Mouse (Mus musculus): ENCODE results near the gene Il17rd. TPM values are rescaled to one million over a fixed set of nuclear protein-coding genes. Genes with fewer than 3 reads are reported as not detected.

The Il17rd gene
- polyA plus RNA-seq, 1 experiment from 2014 or later: 2.0 TPM

DNA sequence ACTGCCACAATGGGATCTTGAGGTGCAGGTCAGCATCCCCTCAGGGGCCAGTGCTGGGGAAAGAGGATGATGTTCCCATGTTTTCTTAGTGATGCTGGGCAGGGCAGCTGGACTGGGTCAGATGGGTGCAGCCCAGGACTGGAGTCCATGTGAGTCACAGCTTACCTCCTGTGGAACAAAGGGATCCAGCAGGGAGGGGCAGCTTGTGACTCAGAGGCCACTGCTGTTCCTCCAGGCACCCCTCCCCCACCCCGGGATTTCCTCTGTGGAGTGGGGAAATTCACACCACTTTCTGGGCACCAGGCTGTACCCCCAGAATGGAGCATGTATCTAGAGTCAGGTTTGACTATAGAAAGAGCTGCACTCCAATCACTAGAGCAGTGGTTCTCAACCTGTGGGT is 92.8 kb downstream of the Il17rd start:
- ATAC-seq (ENCODE audit: low read depth): no peak
- Histone ChIP-seq H3K9ac (no peak overlapping the region), H3K27me3 (no peaks in the 10 kb centered on the region), H3K27ac (replicated peaks) (no peak overlapping the region), H3K4me1 (replicated peaks) (no peaks in the 10 kb centered on the region), H3K4me3 (no peak overlapping the region), H3K4me2 (no peak overlapping the region), H3K36me3 (no peaks in the 10 kb centered on the region), H3K9me3 (no peaks in the 10 kb centered on the region)
- WGBS: 63% methylated on average over 1 of the region's 1 CpGs

DNA sequence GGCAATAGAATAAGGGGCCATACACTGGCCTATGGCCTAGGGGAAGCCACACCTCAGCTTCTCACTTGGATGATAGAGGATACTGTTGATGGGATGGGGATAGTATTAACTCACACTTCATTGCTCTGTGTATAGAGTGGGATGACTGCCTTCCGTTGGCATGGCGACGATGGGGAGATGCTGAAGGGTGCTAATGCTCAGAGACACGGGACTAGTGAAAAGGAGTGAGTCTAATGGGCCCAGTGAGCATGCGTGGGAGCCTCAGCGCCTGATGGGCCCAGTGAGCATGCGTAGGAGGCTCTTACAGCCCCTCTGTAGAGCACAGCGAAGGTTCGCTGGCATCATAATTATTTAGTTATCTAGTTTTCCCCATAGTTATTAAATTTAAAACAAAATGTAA is 100.2 kb downstream of the Il17rd start:
- ATAC-seq (ENCODE audit: low read depth): no peak

GRCm38 (mm10) chr14:27139968-27140367 is 101.2 kb downstream of the Il17rd start:
- peaks cover 2% of the 10 kb centered on the region; the same call in 1 of the 2 replicates for H3K4me1 ChIP-seq (replicated peaks)
- H3K27ac ChIP-seq (replicated peaks): no peak overlapping the region
- no peaks in the 10 kb centered on the region for H3K27me3 ChIP-seq
- H3K9me3 ChIP-seq: no peaks in the 10 kb centered on the region
- no peak for ATAC-seq (ENCODE audit: low read depth)
- no peak overlapping the region for H3K9ac ChIP-seq
- no peak overlapping the region for H3K4me2 ChIP-seq
- no peaks in the 10 kb centered on the region for H3K36me3 ChIP-seq
- 83% methylated on average over 3 of the region's 3 CpGs for WGBS
- no peak overlapping the region for H3K4me3 ChIP-seq

More for the DNA sequence above, 100.2 kb downstream of the Il17rd start:
- no peak overlapping the region for H3K4me3 ChIP-seq
- H3K4me1 ChIP-seq (replicated peaks): no peaks in the 10 kb centered on the region
- no peaks in the 10 kb centered on the region for H3K36me3 ChIP-seq
- no peaks in the 10 kb centered on the region for H3K9me3 ChIP-seq
- H3K27me3 ChIP-seq: no peaks in the 10 kb centered on the region
- WGBS: 81% methylated on average over 9 of the region's 9 CpGs
- H3K9ac ChIP-seq: no peak overlapping the region
- no peak overlapping the region for H3K27ac ChIP-seq (replicated peaks)
- no peak overlapping the region for H3K4me2 ChIP-seq

GRCm38 (mm10) chr14:27141486-27141885 is 102.7 kb downstream of the Il17rd start:
- H3K36me3 ChIP-seq: no peaks in the 10 kb centered on the region
- H3K4me2 ChIP-seq: no peak overlapping the region
- H3K9me3 ChIP-seq: no peaks in the 10 kb centered on the region
- peaks cover 9% of the 10 kb centered on the region; the same call in 1 of the 2 replicates for H3K4me1 ChIP-seq (replicated peaks)
- WGBS: 20% methylated on average over 3 of the region's 3 CpGs
- no peak overlapping the region for H3K27ac ChIP-seq (replicated peaks)
- H3K9ac ChIP-seq: no peak overlapping the region
- H3K27me3 ChIP-seq: no peaks in the 10 kb centered on the region
- no peak for ATAC-seq (ENCODE audit: low read depth)
- no peak overlapping the region for H3K4me3 ChIP-seq

- no peak for ATAC-seq (ENCODE audit: low read depth)
- Histone ChIP-seq H3K36me3 (no peaks in the 10 kb centered on the region), H3K27me3 (no peaks in the 10 kb centered on the region), H3K4me3 (no peak overlapping the region), H3K9me3 (no peaks in the 10 kb centered on the region), H3K4me2 (no peak overlapping the region), H3K4me1 (replicated peaks) (peaks cover 9% of the 10 kb centered on the region; the same call in 1 of the 2 replicates), H3K9ac (no peak overlapping the region), H3K27ac (replicated peaks) (no peak overlapping the region)
- 83% methylated on average over 5 of the region's 5 CpGs for WGBS
These were observed 103.9 kb downstream of the Il17rd start for GRCm38 (mm10) chr14:27142680-27143079.

GRCm38 (mm10) chr14:27145171-27146045 is 106.7 kb downstream of the Il17rd start:
- no peak for ATAC-seq (ENCODE audit: low read depth)
- H3K27ac ChIP-seq (replicated peaks): peak overlapping the region; percentile 20; the same call in 1 of the 2 replicates

GRCm38 (mm10) chr14:27147726-27148125 is 109.0 kb downstream of the Il17rd start:
- ATAC-seq (ENCODE audit: low read depth): no peak
- Histone ChIP-seq H3K4me3 (no peak overlapping the region), H3K9ac (no peak overlapping the region), H3K27me3 (no peaks in the 10 kb centered on the region), H3K36me3 (no peaks in the 10 kb centered on the region), H3K4me1 (replicated peaks) (peaks cover 9% of the 10 kb centered on the region; the same call in 1 of the 2 replicates), H3K4me2 (no peak overlapping the region), H3K9me3 (no peaks in the 10 kb centered on the region), H3K27ac (replicated peaks) (no peak overlapping the region)
- WGBS: 97% methylated on average over 7 of the region's 7 CpGs

More at GRCm38 (mm10) chr14:27145171-27146045, 106.7 kb downstream of the Il17rd start:
- H3K4me3 ChIP-seq: no peak overlapping the region
- WGBS: 60% methylated on average over 8 of the region's 8 CpGs
- H3K9me3 ChIP-seq: no peaks in the 10 kb centered on the region
- H3K9ac ChIP-seq: no peak overlapping the region
- H3K27me3 ChIP-seq: no peaks in the 10 kb centered on the region
- peaks cover 9% of the 10 kb centered on the region; the same call in 1 of the 2 replicates for H3K4me1 ChIP-seq (replicated peaks)
- H3K4me2 ChIP-seq: no peak overlapping the region
- no peaks in the 10 kb centered on the region for H3K36me3 ChIP-seq

DNA sequence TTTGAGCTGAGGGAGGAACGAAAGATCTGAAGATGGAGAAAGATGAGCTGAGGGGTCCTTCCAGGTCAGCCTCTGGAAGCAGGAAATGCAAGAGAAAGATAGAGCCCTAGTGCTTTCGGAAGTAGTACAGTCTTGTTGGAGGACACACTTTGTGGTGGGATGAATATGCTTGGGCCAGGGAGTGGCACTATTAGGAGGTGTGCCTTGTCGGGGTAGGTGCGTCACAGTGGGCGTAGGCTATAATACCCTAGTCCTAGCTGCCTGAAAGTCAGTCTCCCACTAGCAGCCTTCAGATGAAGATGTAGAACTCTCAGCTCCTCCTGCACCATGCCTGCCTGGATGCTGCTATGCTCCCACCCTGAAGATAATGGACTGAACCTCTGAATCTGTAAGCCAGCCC is 110.7 kb downstream of the Il17rd start:
- Histone ChIP-seq H3K9me3 (no peaks in the 10 kb centered on the region), H3K27me3 (no peaks in the 10 kb centered on the region), H3K4me3 (no peak overlapping the region), H3K4me1 (replicated peaks) (peaks cover 9% of the 10 kb centered on the region; the same call in 1 of the 2 replicates), H3K27ac (replicated peaks) (no peak overlapping the region), H3K4me2 (no peak overlapping the region), H3K9ac (no peak overlapping the region), H3K36me3 (no peaks in the 10 kb centered on the region)
- WGBS: 97% methylated on average over 5 of the region's 5 CpGs
- ATAC-seq (ENCODE audit: low read depth): no peak

- 64% methylated on average over 6 of the region's 6 CpGs for WGBS
- no peak overlapping the region for H3K27ac ChIP-seq (replicated peaks)
These were observed 111.4 kb downstream of the Il17rd start for GRCm38 (mm10) chr14:27150011-27150640.

GRCm38 (mm10) chr14:27151432-27151831 is 112.7 kb downstream of the Il17rd start:
- ATAC-seq (ENCODE audit: low read depth): no peak
- H3K9me3 ChIP-seq: no peaks in the 10 kb centered on the region
- 54% methylated on average over 8 of the region's 8 CpGs for WGBS
- no peak overlapping the region for H3K9ac ChIP-seq
- no peaks in the 10 kb centered on the region for H3K27me3 ChIP-seq
- no peaks in the 10 kb centered on the region for H3K36me3 ChIP-seq
- H3K4me2 ChIP-seq: no peak overlapping the region
- no peaks in the 10 kb centered on the region for H3K4me1 ChIP-seq (replicated peaks)
- no peak overlapping the region for H3K4me3 ChIP-seq
- no peak overlapping the region for H3K27ac ChIP-seq (replicated peaks)

More at GRCm38 (mm10) chr14:27150011-27150640, 111.4 kb downstream of the Il17rd start:
- ATAC-seq (ENCODE audit: low read depth): no peak
- Histone ChIP-seq H3K9me3 (no peaks in the 10 kb centered on the region), H3K4me1 (replicated peaks) (0 out of 2 replicates have a peak, but pooled peaks cover 5% of the 10 kb centered on the region), H3K27me3 (no peaks in the 10 kb centered on the region), H3K4me3 (no peak overlapping the region), H3K4me2 (no peak overlapping the region), H3K9ac (no peak overlapping the region), H3K36me3 (no peaks in the 10 kb centered on the region)

DNA sequence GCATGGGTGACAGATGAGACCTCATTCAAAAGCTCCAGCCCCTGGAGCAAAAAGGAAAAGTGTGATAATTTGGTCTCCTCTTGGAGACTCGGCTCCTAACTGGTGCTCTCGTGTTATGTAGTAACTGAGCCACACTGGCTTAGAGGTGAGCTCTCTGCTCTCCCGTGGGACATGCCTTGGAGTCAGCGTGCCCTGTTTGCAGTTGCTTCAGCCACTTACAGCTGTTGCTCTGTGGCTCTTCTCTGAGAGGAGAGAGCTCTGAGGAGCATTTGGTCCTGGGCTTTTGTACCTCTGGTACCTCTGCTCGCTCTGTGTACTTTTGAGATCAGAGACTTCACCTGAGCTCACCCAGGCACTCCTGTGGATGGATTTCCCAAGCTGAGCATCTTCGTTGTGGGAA is 116.3 kb downstream of the Il17rd start:
- WGBS: 81% methylated on average over 6 of the region's 6 CpGs
- no peaks in the 10 kb centered on the region for H3K4me1 ChIP-seq (replicated peaks)
- H3K27ac ChIP-seq (replicated peaks): no peak overlapping the region
- no peak overlapping the region for H3K9ac ChIP-seq
- H3K36me3 ChIP-seq: no peaks in the 10 kb centered on the region
- ATAC-seq (ENCODE audit: low read depth): no peak
- no peak overlapping the region for H3K4me3 ChIP-seq
- no peak overlapping the region for H3K4me2 ChIP-seq
- no peaks in the 10 kb centered on the region for H3K9me3 ChIP-seq
- no peaks in the 10 kb centered on the region for H3K27me3 ChIP-seq

DNA sequence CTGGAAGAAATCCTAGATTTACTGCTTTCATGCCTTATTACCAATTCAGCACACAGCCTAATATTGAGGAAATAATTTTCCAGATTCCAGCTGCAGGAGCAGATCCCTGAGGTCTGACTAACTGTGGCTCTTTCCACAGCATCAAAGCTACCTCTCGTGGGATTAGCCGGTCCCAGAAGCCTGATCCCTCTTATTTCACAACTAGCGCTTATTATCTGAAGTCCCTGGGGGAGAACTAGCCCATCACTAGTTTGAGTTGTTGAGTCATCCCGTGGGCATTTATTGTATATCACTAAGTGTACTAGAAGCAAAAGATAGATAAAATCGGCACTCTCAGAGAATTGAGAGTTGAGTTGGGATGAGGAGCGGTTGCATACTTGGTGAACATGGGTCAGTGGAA is 117.3 kb downstream of the Il17rd start:
- H3K4me2 ChIP-seq: no peak overlapping the region
- no peak overlapping the region for H3K4me3 ChIP-seq
- no peak overlapping the region for H3K27ac ChIP-seq (replicated peaks)
- no peaks in the 10 kb centered on the region for H3K36me3 ChIP-seq
- no peaks in the 10 kb centered on the region for H3K4me1 ChIP-seq (replicated peaks)
- H3K9ac ChIP-seq: no peak overlapping the region
- H3K27me3 ChIP-seq: no peaks in the 10 kb centered on the region
- 82% methylated on average over 6 of the region's 6 CpGs for WGBS
- H3K9me3 ChIP-seq: no peaks in the 10 kb centered on the region
- ATAC-seq (ENCODE audit: low read depth): no peak
